Mouse (Mus musculus) hindbrain, embryonic 13.5 days (tissue): ENCODE results near the gene Elmod1. TPM values are rescaled to one million over a fixed set of nuclear protein-coding genes. Genes with fewer than 3 reads are reported as not detected.
A peak's percentile ranks its signal among the peaks of the same experiment; 100 is the strongest.

Source experiments
- ATAC-seq: fragments of 200-750 bp; cut with Nextera tagmentation; 2 replicates; pipeline ENCODE4 v1.8.0; 2017; ENCODE audit warnings: moderate TSS enrichment; ENCODE audit not compliant: low FRiP score
- H3K27ac ChIP-seq: fragments of 300-500 bp; sonication (generic); 2 replicates; pipeline ENCODE4 v1.5.1; 2015; ENCODE audit warnings: inconsistent platforms, mild to moderate bottlenecking, moderate library complexity
- H3K27me3 ChIP-seq: fragments of 300-500 bp; sonication (generic); 2 replicates; pipeline ENCODE4 v1.6.1; 2015; ENCODE audit warnings: mild to moderate bottlenecking, inconsistent platforms
- H3K36me3 ChIP-seq: fragments of 300-500 bp; sonication (generic); 2 replicates; pipeline ENCODE4 v1.6.1; 2015; ENCODE audit warnings: mild to moderate bottlenecking, inconsistent platforms
- H3K4me1 ChIP-seq: fragments of 300-500 bp; sonication (generic); replicated peaks from 2 replicates; pipeline ENCODE4 v1.6.1; 2015; ENCODE audit warnings: inconsistent platforms
- H3K4me2 ChIP-seq: fragments of 300-500 bp; sonication (generic); 2 replicates; pipeline ENCODE4 v1.6.1; 2015; ENCODE audit warnings: inconsistent platforms, mild to moderate bottlenecking, moderate library complexity
- H3K4me3 ChIP-seq: fragments of 300-500 bp; sonication (generic); 2 replicates; pipeline ENCODE4 v1.5.1; 2015; ENCODE audit warnings: mild to moderate bottlenecking, inconsistent platforms
- H3K9ac ChIP-seq: fragments of 300-500 bp; sonication (generic); 2 replicates; pipeline ENCODE4 v1.6.1; 2015; ENCODE audit warnings: mild to moderate bottlenecking, inconsistent platforms
- H3K9me3 ChIP-seq: fragments of 300-500 bp; sonication (generic); 2 replicates; pipeline ENCODE4 v1.6.1; 2016; ENCODE audit warnings: inconsistent platforms
- WGBS: fragments of 180-500 bp; shearing (Covaris S2); methylation state at CpG from one replicate; pipeline ENCODE4 v1.1.7; 2015; 5-methylcytosine and 5-hydroxymethylcytosine counted together
- polyA plus RNA-seq: library from polyadenylated mRNA; unstranded; fragments of >200 nt; fragmentation: Nextera tagmentation; extraction: Ambion mirVana; gene quantifications from 2 replicates; pipeline ENCODE4 v1.2.1, GENCODE M21; 2015

Gene Elmod1
- polyA plus RNA-seq, 1 experiment from 2014 or later = 18.4 TPM

DNA sequence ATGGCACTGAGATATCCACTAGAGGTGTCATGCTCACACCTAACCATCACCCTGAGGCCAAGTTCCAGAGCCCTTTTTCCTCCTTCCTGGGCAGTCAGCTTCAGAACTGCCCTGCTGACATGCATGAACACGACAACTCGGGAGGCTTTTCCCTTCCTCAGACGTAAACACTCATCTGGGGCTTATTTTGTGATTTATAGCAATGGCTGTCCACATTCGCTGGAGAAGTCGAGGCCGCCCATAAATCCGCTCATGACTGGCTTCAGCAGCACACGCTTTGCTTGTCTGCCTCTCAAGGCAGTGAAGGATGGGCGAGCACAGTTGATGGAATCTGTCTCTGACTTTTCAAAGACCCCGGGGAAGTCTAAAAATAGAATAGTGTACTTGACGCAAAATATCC lies 18.1 kb downstream of the Elmod1 start:
- 81% methylated on average over 11 of the region's 11 CpGs for WGBS
- Histone ChIP-seq H3K9ac (no peak overlapping the region), H3K27me3 (no peaks in the 10 kb centered on the region), H3K4me2 (no peak overlapping the region), H3K9me3 (no peaks in the 10 kb centered on the region), H3K36me3 (no peaks in the 10 kb centered on the region), H3K4me3 (no peak overlapping the region), H3K4me1 (no peaks in the 10 kb centered on the region), H3K27ac (no peak overlapping the region)
- no peak for ATAC-seq

DNA sequence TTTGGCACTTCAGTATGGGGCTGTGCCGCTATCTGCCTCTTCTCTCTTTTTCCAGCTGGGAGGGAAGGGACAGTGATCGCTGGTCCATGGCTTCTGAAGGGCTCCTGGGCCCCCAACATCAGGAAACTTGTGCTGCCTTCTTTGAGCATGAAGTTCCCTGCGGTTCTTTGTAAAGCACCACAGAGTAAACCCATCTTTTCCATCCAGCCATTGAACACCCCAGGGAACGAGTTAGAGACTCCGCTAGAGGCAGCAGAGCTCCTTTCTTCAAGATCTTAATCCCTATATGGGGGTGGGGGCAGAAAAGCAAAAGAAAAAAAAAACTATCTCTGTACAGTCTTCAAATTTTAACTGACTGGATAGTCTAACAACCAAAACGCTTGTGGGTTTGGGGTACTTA lies 20.2 kb downstream of the Elmod1 start:
- ATAC-seq = no peak
- Histone ChIP-seq H3K4me2 (no peak overlapping the region; the same call in 1 of the 2 replicates), H3K27ac (no peak overlapping the region), H3K9ac (no peak overlapping the region), H3K9me3 (no peaks in the 10 kb centered on the region), H3K4me3 (no peak overlapping the region), H3K36me3 (0 out of 2 replicates have a peak, but pooled peaks cover 2% of the 10 kb centered on the region), H3K4me1 (no peaks in the 10 kb centered on the region), H3K27me3 (no peaks in the 10 kb centered on the region)
- 25% methylated on average over 6 of the region's 6 CpGs for WGBS

DNA sequence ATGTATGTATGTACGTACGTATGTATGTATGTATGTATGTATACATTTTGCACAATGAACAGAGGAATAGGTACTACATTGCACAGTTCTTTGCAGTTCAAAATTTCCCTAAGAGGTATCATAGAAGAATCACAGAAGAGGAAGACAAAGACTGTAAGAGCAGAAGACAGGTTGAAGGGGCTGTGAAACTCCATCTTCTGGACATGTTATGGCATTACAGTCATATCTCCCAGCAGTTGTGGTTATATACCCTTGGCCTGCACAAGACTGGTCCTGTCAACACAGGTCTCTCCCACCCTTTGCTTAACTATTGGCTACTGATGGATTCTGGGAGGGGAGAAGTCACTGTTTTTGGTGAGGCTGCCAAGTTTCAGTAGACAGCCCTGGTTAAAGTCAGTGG lies 27.6 kb downstream of the Elmod1 start:
- Histone ChIP-seq H3K27me3 (no peaks in the 10 kb centered on the region), H3K4me3 (no peak overlapping the region), H3K9ac (no peak overlapping the region), H3K27ac (no peak overlapping the region), H3K4me1 (no peaks in the 10 kb centered on the region), H3K4me2 (no peak overlapping the region), H3K36me3 (0 out of 2 replicates have a peak, but pooled peaks cover 2% of the 10 kb centered on the region), H3K9me3 (no peaks in the 10 kb centered on the region)
- no peak for ATAC-seq
- 97% methylated on average over 2 of the region's 2 CpGs for WGBS

DNA sequence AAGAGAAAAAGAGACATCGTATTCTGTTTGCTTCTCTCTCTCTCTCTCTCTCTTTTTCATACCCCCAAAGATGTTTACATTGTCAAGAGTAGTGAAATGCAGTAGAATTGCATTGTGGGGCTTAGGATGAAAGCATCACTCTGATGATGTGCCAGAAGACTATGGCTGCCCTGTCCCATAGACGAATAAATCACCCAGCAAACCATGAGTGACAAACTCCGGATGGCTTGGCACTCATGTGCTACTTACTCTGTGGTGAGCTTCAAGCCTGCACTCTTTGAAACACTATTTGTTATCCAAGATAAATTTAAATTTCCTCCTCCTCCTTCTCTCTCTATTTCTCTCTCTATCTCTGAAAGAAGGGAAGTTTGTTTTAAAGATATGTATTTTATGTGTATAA lies 36.5 kb downstream of the Elmod1 start:
- H3K4me1 ChIP-seq = peaks cover 8% of the 10 kb centered on the region
- H3K4me3 ChIP-seq = no peak overlapping the region
- no peaks in the 10 kb centered on the region for H3K27me3 ChIP-seq
- H3K36me3 ChIP-seq = no peaks in the 10 kb centered on the region
- ATAC-seq = no peak
- no peak overlapping the region for H3K9ac ChIP-seq
- H3K9me3 ChIP-seq = no peaks in the 10 kb centered on the region
- WGBS = 86% methylated on average over 3 of the region's 3 CpGs
- H3K4me2 ChIP-seq = no peak overlapping the region
- H3K27ac ChIP-seq = no peak overlapping the region

DNA sequence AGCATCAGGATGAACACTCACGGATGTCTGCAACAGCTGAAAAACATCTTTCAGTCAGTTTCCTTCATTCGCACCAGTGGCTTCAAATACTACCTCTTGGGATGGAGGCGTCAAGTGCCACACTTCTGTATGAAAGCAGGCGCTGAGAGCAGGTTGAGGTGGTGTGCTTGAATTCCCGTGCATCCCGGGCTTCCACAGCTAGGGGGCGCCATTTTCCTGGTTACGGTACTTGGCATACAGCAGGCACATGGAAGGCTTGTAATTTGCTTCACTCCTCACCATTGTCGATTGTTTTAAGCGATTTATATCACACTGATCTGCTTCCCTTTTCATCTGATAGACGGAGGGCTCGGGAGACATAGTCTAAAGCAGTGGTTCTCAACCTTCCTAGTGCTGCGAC lies 40.9 kb downstream of the Elmod1 start:
- Histone ChIP-seq H3K9ac (no peak overlapping the region), H3K9me3 (no peaks in the 10 kb centered on the region), H3K27ac (no peak overlapping the region), H3K4me3 (no peak overlapping the region), H3K36me3 (peaks cover 8% of the 10 kb centered on the region), H3K4me1 (peaks cover 18% of the 10 kb centered on the region), H3K27me3 (no peaks in the 10 kb centered on the region), H3K4me2 (no peak overlapping the region)
- 74% methylated on average over 13 of the region's 13 CpGs for WGBS
- ATAC-seq = no peak

DNA sequence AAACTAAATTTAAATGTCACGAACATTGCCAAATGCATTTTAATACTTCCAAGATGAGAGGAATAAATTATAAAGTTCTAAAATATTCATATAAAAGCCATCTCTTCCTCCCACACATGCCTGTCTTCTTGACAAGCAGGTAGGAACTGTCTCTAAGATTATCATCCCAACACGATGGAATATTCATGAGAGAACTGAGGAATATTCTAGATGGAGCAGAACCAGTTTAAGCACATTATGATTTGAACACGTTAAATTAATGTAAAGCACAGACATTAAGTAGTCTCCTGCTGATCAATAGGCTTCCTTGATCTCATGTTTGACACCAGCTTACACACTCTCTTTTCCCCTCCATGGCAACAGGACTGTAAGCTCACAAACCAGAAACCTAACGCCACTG lies 41.7 kb downstream of the Elmod1 start:
- 84% methylated on average over 4 of the region's 4 CpGs for WGBS
- no peak overlapping the region for H3K9ac ChIP-seq
- peaks cover 18% of the 10 kb centered on the region for H3K4me1 ChIP-seq
- no peak overlapping the region for H3K4me3 ChIP-seq
- no peak overlapping the region for H3K4me2 ChIP-seq
- ATAC-seq = no peak
- peaks cover 12% of the 10 kb centered on the region for H3K36me3 ChIP-seq
- H3K9me3 ChIP-seq = no peaks in the 10 kb centered on the region
- no peak overlapping the region for H3K27ac ChIP-seq
- H3K27me3 ChIP-seq = no peaks in the 10 kb centered on the region

DNA sequence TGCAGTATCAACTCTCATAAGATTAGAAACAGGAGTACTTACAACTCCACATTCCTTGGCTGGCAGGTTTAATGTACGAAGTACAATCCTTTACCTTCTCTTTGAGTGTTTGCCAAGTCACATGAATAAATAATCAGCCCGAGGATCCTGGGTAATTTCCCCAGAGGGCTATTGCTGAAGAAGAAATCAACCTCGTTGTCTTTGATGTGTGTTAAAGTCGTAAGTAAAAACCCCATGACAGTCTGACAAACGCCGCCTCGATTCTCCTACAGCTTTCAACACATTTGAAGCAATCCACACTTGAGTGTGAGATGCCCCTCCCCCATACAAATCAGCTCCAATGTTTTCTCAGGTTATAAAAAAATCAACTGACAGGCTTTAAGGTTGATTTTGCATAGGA lies 44.2 kb downstream of the Elmod1 start:
- Histone ChIP-seq H3K4me1 (peaks cover 14% of the 10 kb centered on the region), H3K27ac (peak overlapping the region; percentile 58; the same call in 1 of the 2 replicates), H3K4me2 (no peak overlapping the region), H3K9ac (no peak overlapping the region), H3K9me3 (no peaks in the 10 kb centered on the region), H3K4me3 (no peak overlapping the region), H3K36me3 (peaks cover 21% of the 10 kb centered on the region), H3K27me3 (no peaks in the 10 kb centered on the region)
- WGBS = 36% methylated on average over 7 of the region's 7 CpGs
- ATAC-seq = no peak

DNA sequence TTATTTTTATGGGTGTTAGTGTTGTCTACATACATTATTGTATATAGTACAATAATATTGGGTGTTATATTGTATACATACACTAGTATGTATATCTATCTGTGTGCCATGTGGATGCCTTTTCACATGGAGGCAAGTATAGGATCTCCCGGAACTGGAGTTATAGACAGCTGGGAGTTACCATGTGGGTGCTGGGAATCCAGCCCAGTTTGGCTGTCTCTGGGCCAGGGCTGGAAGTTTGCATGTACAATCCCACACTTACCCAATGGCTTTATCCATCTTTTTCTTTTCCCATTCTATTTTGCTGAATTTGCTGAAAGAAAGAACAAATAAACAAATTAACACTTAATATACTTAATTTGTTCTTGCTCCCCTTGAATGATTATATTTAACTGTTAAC lies 54.0 kb downstream of the Elmod1 start:
- WGBS = 87% methylated on average over 1 of the region's 1 CpGs
- no peak for ATAC-seq
- H3K4me3 ChIP-seq = no peak overlapping the region

DNA sequence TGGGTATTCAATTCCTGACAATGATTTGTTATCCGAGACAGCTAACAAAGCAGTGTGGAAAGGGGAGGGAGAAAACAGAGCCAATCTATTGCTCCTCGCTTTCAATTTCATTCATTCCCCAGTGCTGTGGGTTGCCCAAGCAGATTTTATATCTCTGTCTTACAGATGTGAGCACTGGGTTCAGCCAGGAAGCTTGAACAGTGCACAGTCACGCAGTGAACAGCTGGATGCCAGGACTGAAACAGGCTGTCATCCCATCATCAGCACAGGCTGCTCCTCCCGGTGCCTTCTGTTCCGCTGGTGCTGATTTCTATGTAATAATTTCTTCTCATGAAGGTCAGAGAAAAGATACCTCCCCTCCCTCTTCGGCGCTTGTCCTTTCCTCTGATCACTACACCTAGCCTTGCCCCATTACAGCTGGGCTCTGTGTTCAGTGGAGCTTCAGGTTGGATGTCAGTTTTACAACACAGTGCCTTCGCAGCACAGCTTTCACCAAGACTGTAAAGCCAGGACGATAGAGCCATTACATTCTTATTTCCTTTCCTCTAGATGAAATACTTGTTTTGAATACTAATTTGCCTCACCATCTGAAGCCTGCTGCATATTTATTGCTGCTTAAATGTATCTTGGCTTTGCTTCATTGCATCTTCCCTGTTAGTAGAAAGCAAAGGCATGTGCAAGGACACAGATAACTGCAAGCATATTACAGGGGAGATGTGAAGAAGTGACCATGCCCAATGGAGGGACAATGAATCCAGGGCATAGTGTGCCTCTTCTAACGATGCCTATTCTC lies 59.0 kb downstream of the Elmod1 start:
- Histone ChIP-seq H3K9me3 (no peaks in the 10 kb centered on the region), H3K27ac (peak overlapping the region; percentile 93), H3K4me1 (peaks cover 24% of the 10 kb centered on the region), H3K4me3 (no peak overlapping the region), H3K36me3 (peaks cover 20% of the 10 kb centered on the region), H3K4me2 (peak overlapping the region; percentile 20; the same call in 1 of the 2 replicates), H3K9ac (peak overlapping the region; percentile 40; the same call in 1 of the 2 replicates), H3K27me3 (no peaks in the 10 kb centered on the region)
- 45% methylated on average over 10 of the region's 10 CpGs for WGBS
- peak; percentile 90 for ATAC-seq

More for the DNA sequence above, 54.0 kb downstream of the Elmod1 start:
- H3K27me3 ChIP-seq = no peaks in the 10 kb centered on the region
- H3K4me1 ChIP-seq = peaks cover 10% of the 10 kb centered on the region
- no peak overlapping the region for H3K4me2 ChIP-seq
- H3K9me3 ChIP-seq = no peaks in the 10 kb centered on the region
- H3K27ac ChIP-seq = no peak overlapping the region
- H3K9ac ChIP-seq = no peak overlapping the region
- peaks cover 25% of the 10 kb centered on the region for H3K36me3 ChIP-seq

DNA sequence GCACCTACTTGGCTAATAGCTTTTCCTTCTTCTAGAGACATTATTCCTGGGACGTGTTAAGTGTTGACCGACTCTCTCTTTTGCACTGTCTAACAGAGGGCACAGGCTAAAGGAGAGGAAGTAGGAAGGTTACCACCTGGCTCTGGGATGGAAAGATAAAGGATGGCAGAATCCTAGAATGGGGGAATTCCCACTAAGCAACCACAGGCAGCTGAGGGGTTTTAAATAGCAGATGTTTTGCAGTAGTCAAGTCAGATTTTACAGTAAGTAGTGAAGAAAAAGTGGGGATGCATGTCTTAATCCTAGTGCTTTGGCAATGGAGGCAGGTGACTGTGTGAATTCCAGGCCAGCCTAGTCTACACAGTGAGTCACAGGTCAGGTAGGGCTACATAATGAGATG lies 64.3 kb downstream of the Elmod1 start:
- Histone ChIP-seq H3K27ac (peak overlapping the region; percentile 50; the same call in 1 of the 2 replicates), H3K9ac (no peak overlapping the region), H3K27me3 (no peaks in the 10 kb centered on the region), H3K4me2 (no peak overlapping the region), H3K9me3 (no peaks in the 10 kb centered on the region), H3K4me3 (no peak overlapping the region), H3K36me3 (no peaks in the 10 kb centered on the region), H3K4me1 (peaks cover 11% of the 10 kb centered on the region)
- 94% methylated on average over 2 of the region's 2 CpGs for WGBS
- no peak for ATAC-seq

DNA sequence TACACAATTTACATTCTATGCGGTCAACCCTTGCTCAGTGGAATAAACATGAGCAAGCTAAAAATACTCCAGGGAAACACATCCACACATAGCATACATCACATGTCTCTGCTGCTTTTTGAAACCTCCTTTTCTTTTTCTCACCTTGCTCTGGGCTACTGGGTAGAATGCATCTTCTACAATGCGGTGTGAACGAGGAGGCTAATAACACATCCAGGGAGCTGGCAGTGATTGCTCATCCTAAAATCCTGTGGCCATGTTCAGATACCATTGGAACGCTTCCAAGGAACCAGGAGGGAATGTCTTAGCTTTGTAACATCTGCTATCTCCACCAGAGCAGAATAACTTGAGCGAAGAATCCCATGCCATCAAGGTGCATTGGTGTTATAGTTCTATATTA lies 64.8 kb downstream of the Elmod1 start:
- no peak overlapping the region for H3K4me2 ChIP-seq
- no peaks in the 10 kb centered on the region for H3K9me3 ChIP-seq
- peaks cover 6% of the 10 kb centered on the region for H3K4me1 ChIP-seq
- no peak for ATAC-seq
- WGBS = 87% methylated on average over 5 of the region's 5 CpGs
- no peak overlapping the region for H3K9ac ChIP-seq
- H3K4me3 ChIP-seq = no peak overlapping the region
- H3K36me3 ChIP-seq = no peaks in the 10 kb centered on the region
- H3K27ac ChIP-seq = 0 out of 2 replicates have a peak overlapping the region, but pooled peaks have one; percentile 50
- H3K27me3 ChIP-seq = no peaks in the 10 kb centered on the region

DNA sequence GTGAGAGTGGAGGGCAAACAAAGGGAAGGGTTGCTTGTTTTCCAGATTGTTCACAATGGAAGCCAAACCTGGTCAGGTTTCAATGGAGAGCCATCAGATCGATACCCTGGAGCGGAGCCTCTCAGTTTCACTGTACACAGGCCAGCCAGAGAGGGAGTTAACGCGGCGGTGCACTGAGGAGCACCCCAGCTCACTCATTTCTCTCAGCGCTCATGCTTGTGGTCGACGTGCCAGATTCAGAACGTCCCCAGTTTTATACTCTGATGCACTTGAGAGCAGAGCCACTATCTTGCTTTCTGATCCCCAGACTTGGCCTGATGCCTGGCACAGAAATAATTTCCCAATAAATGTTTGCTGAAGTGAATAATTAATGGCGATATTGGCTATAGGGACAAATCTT lies 68.3 kb downstream of the Elmod1 start:
- H3K27ac ChIP-seq = no peak overlapping the region
- no peaks in the 10 kb centered on the region for H3K27me3 ChIP-seq
- H3K4me3 ChIP-seq = no peak overlapping the region
- no peak overlapping the region for H3K4me2 ChIP-seq
- 84% methylated on average over 10 of the region's 10 CpGs for WGBS
- no peak for ATAC-seq
- no peaks in the 10 kb centered on the region for H3K9me3 ChIP-seq
- H3K9ac ChIP-seq = no peak overlapping the region
- no peaks in the 10 kb centered on the region; the same call in 1 of the 2 replicates for H3K4me1 ChIP-seq
- no peaks in the 10 kb centered on the region for H3K36me3 ChIP-seq

DNA sequence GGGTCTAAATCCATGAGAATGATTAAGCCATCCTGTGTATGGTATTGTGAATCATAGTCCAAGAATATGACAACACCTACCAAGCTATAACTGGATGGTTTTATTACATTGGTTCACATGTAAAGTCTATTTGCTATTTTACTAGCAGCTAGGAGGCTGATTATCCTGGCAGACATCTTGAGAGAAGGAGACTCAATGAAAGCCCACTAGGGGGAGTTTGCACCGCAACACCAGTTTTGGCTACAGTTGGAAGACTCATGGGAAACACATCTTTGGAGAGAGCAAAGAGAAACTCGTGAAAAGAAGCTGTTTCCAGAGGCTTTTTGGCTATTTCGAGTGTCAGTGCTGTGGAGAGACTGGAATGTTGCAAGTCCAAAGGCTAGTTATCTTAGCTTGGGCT lies 69.7 kb downstream of the Elmod1 start:
- H3K4me1 ChIP-seq = no peaks in the 10 kb centered on the region; the same call in 1 of the 2 replicates
- no peak overlapping the region for H3K4me2 ChIP-seq
- no peaks in the 10 kb centered on the region for H3K27me3 ChIP-seq
- no peak overlapping the region for H3K27ac ChIP-seq
- no peak overlapping the region for H3K9ac ChIP-seq
- H3K4me3 ChIP-seq = no peak overlapping the region
- no peaks in the 10 kb centered on the region for H3K36me3 ChIP-seq
- no peaks in the 10 kb centered on the region for H3K9me3 ChIP-seq
- no peak for ATAC-seq
- WGBS = 55% methylated on average over 3 of the region's 3 CpGs
